Mouse (Mus musculus): ENCODE results near the gene Lrrc8b.
A peak's percentile ranks its signal among the peaks of the same experiment; 100 is the strongest.

The Lrrc8b gene

GRCm38 (mm10) chr5:105415198-105415791, at the start of gene Lrrc8b:
TSS of gene Lrrc8b (plus strand) at chr5:105415775.
- DNase-seq (ENCODE audit: low spot score in 2 of 2) = peak; percentile 75 to 80

GRCm38 (mm10) chr5:105381482-105381881, 34.1 kb upstream of the Lrrc8b start:
- no peak for DNase-seq (ENCODE audit: low spot score in 2 of 2)

- DNase-seq (ENCODE audit: low spot score in 2 of 2) = no peak
Measured at GRCm38 (mm10) chr5:105390346-105390745, 25.2 kb upstream of the Lrrc8b start.

- no peak for DNase-seq (ENCODE audit: low spot score in 2 of 2)
Measured at GRCm38 (mm10) chr5:105393731-105394130, 21.8 kb upstream of the Lrrc8b start.

GRCm38 (mm10) chr5:105395188-105395587, 20.4 kb upstream of the Lrrc8b start:
- DNase-seq (ENCODE audit: low spot score in 2 of 2) = no peak

GRCm38 (mm10) chr5:105398966-105399365, 16.6 kb upstream of the Lrrc8b start:
- DNase-seq (ENCODE audit: low spot score in 2 of 2) = no peak

GRCm38 (mm10) chr5:105399631-105400423, 15.7 kb upstream of the Lrrc8b start:
- DNase-seq (ENCODE audit: low spot score in 2 of 2) = peak; percentile 36 to 75

GRCm38 (mm10) chr5:105400424-105401375, 14.9 kb upstream of the Lrrc8b start:
- DNase-seq (ENCODE audit: low spot score in 2 of 2) = no peak

- no peak for DNase-seq (ENCODE audit: low spot score in 2 of 2)
Measured at GRCm38 (mm10) chr5:105401536-105401935, 14.0 kb upstream of the Lrrc8b start.

- DNase-seq (ENCODE audit: low spot score in 2 of 2) = peak; percentile 67 to 84
Measured at GRCm38 (mm10) chr5:105404961-105405360, 10.6 kb upstream of the Lrrc8b start.

- no peak for DNase-seq (ENCODE audit: low spot score in 2 of 2)
Measured at GRCm38 (mm10) chr5:105407661-105408060, 7.9 kb upstream of the Lrrc8b start.

- DNase-seq (ENCODE audit: low spot score in 2 of 2) = peak; percentile 34 to 77
Measured at GRCm38 (mm10) chr5:105409092-105409491, 6.5 kb upstream of the Lrrc8b start.

GRCm38 (mm10) chr5:105410521-105411293, 4.9 kb upstream of the Lrrc8b start:
- no peak for DNase-seq (ENCODE audit: low spot score in 2 of 2)

- no peak for DNase-seq (ENCODE audit: low spot score in 2 of 2)
Measured at GRCm38 (mm10) chr5:105411294-105411570, 4.3 kb upstream of the Lrrc8b start.

- no peak for DNase-seq (ENCODE audit: low spot score in 2 of 2)
Measured at GRCm38 (mm10) chr5:105411768-105412167, 3.8 kb upstream of the Lrrc8b start.

- no peak for DNase-seq (ENCODE audit: low spot score in 2 of 2)
Measured at GRCm38 (mm10) chr5:105412634-105413033, 2.9 kb upstream of the Lrrc8b start.

- no peak for DNase-seq (ENCODE audit: low spot score in 2 of 2)
Measured at GRCm38 (mm10) chr5:105414341-105415120, 1.0 kb upstream of the Lrrc8b start.

GRCm38 (mm10) chr5:105415951-105416675, 538 bp downstream of the Lrrc8b start:
- DNase-seq (ENCODE audit: low spot score in 2 of 2) = no peak

- no peak for DNase-seq (ENCODE audit: low spot score in 2 of 2)
Measured at GRCm38 (mm10) chr5:105417217-105417616, 1.6 kb downstream of the Lrrc8b start.

- no peak for DNase-seq (ENCODE audit: low spot score in 2 of 2)
Measured at GRCm38 (mm10) chr5:105418364-105418763, 2.8 kb downstream of the Lrrc8b start.

Measured in spleen, postnatal 10 days (tissue).